Comparison of ENCODE assay signal across 14 mouse cellular contexts in genomic region chr1:52216766-52217165, GRCm38 (mm10). TPM values are rescaled to one million over a fixed set of nuclear protein-coding genes. Genes with fewer than 3 reads are reported as not detected.
DNase-seq lines count a peak whose midpoint lies in the region; ATAC-seq and TF ChIP-seq lines count a peak whose summit lies in the region.
"Had no signal": no experiment of that assay in that cellular context is flagged by ENCODE, and none has a peak within 500 bp of the region (broad histone marks: within the 10 kb centered on the region; RNA-seq: fewer than 3 reads in every experiment).

No protein-coding gene starts in this region.

- ATAC-seq in CD4-positive, CD25-positive, alpha-beta regulatory T cell, adult 4 months = no peak
- no peak for ATAC-seq in G1E (ENCODE audit: extremely low read depth, insufficient number of reproducible peaks, low FRiP score, poor library complexity, severe bottlenecking)
- 0 out of 2 replicates have a peak, but pooled peaks have one; percentile 42 for ATAC-seq in megakaryocyte progenitor cell, adult 5-6 weeks (replicated peaks; ENCODE audit: poor library complexity)

- DNase-seq in CD4-positive, CD25-positive, alpha-beta regulatory T cell, adult 2 months (ENCODE audit: low read depth, low spot score) = peak; percentile 53
- DNase-seq in left cerebral cortex, adult 2 months (ENCODE audit: extremely low spot score in 1 of 2, low spot score in 2 of 2) = no peak
- no peak for DNase-seq in left cerebral cortex, adult 9 months (ENCODE audit: low spot score in 2 of 2)
- no peak for DNase-seq in G1E (ENCODE audit: low spot score)
- no peak for DNase-seq in thymus, postnatal 25 days
- no peak for DNase-seq in layer of hippocampus, postnatal 14 days (ENCODE audit: low spot score in 2 of 2)
- DNase-seq: gastrocnemius, postnatal 36 days; heart, postnatal 10 days; kidney, adult 18-20 months; lung, postnatal 10 days; thymus, postnatal 36 days had no signal

- peaks cover 3% of the 10 kb centered on the region; the same call in 1 of the 2 replicates for H3K4me1 ChIP-seq in G1E (ENCODE audit: insufficient read depth, low read depth, low read length)
- H3K4me1 ChIP-seq: forebrain, embryonic 10.5 days had no signal

- H3K27me3 ChIP-seq in G1E (ENCODE audit: insufficient read depth, low read length) = no peaks in the 10 kb centered on the region

- no peak overlapping the region for H3K4me3 ChIP-seq in left cerebral cortex, adult 2 months
- H3K4me3 ChIP-seq in G1E (ENCODE audit: low read depth, low read length) = no peak overlapping the region
- H3K4me3 ChIP-seq: forebrain, embryonic 10.5 days had no signal

- H3K36me3 ChIP-seq in G1E (replicated peaks) = peaks cover 52% of the 10 kb centered on the region

- peak; percentile 41 for TF ChIP-seq CTCF in left cerebral cortex, adult 2 months (IDR thresholded peaks at IDR 0.05)
- TF ChIP-seq CTCF in G1E (IDR thresholded peaks at IDR 0.05; ENCODE audit: low read depth, low read length) = 0 out of 2 replicates have a peak, but pooled peaks have one; percentile 19

- H3K9me3 ChIP-seq in G1E (replicated peaks) = no peaks in the 10 kb centered on the region

- no peak overlapping the region for H3K27ac ChIP-seq in left cerebral cortex, adult 2 months
- H3K27ac ChIP-seq: forebrain, embryonic 10.5 days had no signal

- intact Hi-C loops in left cerebral cortex, adult 2 months (cut with DNase I) = no loop called here

RNA-seq across cellular contexts. Expression of gene Gls, which starts 16.3 kb away (rescaled TPM):
- polyA plus RNA-seq in CD4-positive, CD25-positive, alpha-beta regulatory T cell, adult 4 months (2017; shearing (Covaris generic)) = 10 to 100 TPM; 41.0 to 62.7 TPM
- total RNA-seq in left cerebral cortex, adult 2 months (2021) = 100 to 1,000 TPM; 402 to 406 TPM
- total RNA-seq in G1E (2014; fragmentation: Nextera tagmentation) = 358 and 359 TPM in 2 replicates
- total RNA-seq in G1E (2017) = 290 and 311 TPM in 2 replicates
- polyA plus RNA-seq in G1E (2012) = 148 and 164 TPM in 2 replicates
- 181 TPM in 2 replicates for total RNA-seq in megakaryocyte progenitor cell, adult 5-6 weeks (2015)
- total RNA-seq in megakaryocyte progenitor cell, adult 5-6 weeks (2017) = 156 and 186 TPM in 2 replicates
- 100 to 1,000 TPM; 353 to 381 TPM for total RNA-seq in layer of hippocampus, postnatal 14 days (2021)
